Mouse (Mus musculus) adrenal gland (tissue): ENCODE measurements at regions not wholly inside any gene's neighbourhood (a gene's known extent, or its start where the extent isn't known, plus 50 kb on each side); places are given as distances from the start of the nearest gene placed in this dataset.

ENCODE experiments used
- intact Hi-C: fragments of 180-260 bp; cut with DNase I; formaldehyde crosslinking; loops from one replicate; pipeline ENCODE4 v1.15.1; 2025

DNA sequence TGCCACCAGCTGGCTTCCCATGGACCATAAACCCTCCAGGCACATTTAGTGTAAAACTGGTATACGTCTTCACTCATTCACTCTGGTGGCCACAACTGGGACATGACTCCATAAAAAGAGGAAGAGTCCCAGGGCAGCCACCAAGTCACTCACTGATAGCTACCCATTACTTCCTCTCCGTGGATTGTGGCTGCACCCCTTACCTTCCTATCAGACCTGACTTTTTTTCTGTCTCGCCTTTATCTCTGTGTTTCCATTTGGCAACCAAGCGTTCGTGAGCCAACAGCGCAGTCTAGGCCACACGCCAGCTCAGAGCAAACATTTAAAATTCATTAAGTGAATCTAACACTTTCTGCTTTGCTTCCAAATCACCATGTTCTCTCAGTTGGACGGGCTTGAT, 53.9 kb upstream of the Slc44a1 start:
- intact Hi-C loops = no loop called here

- intact Hi-C loops = loop anchor here (5.0 kb wide), 2 partner anchors 68 to 208 kb away; no protein-coding TSS in a partner anchor
Measured at GRCm38 (mm10) chr4:53384761-53385160, 55.5 kb upstream of the Slc44a1 start.

DNA sequence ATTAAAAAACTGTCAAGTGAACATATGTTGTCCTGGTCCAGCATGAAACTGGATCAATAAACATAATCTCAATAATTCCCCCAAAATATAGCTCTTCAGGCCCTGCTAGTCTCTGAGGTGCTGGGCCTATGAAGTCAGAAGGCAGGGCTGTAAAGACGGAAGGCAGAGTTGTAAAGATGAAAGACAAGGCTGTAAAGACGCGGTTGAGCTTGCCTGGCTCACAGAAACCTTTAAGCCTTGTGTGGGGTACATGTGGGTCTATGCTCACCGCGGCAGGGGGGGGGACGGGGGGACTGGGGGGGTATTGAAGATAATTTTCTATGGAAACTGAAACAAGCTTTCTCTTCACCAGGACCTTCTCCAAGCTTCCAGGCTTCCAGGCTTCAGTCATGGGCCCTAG, 56.1 kb upstream of the Slc44a1 start:
- intact Hi-C loops = loop anchor here (5.0 kb wide), 2 partner anchors 68 to 208 kb away; no protein-coding TSS in a partner anchor

DNA sequence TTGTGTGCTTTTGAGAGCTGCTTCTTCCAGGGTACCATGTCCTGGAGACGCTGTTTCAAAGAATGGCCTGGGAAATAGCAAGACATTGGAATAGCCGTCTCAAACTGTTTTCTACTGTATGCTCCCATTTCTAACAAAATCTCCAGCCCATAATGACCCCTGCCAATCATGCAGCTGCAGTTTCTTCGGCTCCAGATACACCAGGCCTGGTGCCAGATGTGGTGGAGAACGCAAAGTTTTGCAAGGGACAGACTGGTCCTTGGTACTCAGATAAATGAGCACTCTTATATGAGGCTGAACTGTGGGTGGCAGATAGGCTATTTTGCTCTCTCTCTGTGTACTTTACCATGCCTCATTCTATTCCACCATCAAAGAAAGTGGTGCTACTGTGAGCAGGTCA, 58.2 kb upstream of the Slc44a1 start:
- intact Hi-C loops = loop anchor here (5.0 kb wide), 2 partner anchors 70 to 210 kb away; no protein-coding TSS in a partner anchor

DNA sequence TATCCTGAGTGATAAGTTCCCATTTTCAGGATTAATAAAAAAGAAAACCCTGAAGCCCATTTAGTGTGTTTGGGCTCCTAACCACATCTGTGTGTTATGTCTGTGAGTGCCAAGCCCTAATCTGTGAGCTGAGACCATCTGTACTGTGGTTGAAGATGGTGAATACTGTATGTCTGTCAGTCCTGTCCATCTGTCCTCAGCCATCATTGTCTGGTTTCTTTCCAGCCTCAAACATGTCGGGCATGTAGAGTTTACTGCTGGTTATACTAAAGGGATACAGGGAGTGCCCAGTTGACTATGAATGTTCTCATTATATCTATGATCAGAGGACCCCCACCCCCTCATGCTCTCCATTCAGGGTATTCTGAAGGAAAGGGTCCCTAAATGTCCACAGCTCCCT, 60.4 kb upstream of the Slc44a1 start:
- intact Hi-C loops = loop anchor here (5.0 kb wide), 2 partner anchors 72 to 212 kb away; no protein-coding TSS in a partner anchor

- intact Hi-C loops = no loop called here
Measured at GRCm38 (mm10) chr4:53376995-53377394, 63.2 kb upstream of the Slc44a1 start.

- intact Hi-C loops = no loop called here
Measured at GRCm38 (mm10) chr4:53356374-53356773, 83.8 kb upstream of the Slc44a1 start.

DNA sequence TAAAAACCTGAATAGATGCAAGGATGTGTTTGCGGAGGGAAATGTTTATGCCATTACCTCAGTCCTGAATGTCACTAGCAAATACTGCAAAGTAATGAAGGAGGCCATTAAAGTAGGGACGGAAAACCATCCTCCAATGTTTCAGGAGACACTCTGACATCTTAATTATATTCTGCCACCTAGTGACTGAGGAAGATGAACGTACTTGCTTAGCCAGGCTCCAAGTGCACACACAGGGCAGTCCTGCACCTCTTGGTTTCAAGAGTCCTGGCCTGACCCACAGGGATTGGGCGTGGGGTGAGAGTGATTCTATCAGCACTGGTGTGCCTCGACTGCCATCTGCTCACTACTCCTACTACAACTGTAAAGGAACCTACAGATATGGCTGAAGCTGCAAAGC, 85.3 kb upstream of the Slc44a1 start:
- intact Hi-C loops = loop anchor here (2.0 to 5.0 kb wide), 3 partner anchors 93 to 244 kb away; partner anchors contain the start of gene Abca1

DNA sequence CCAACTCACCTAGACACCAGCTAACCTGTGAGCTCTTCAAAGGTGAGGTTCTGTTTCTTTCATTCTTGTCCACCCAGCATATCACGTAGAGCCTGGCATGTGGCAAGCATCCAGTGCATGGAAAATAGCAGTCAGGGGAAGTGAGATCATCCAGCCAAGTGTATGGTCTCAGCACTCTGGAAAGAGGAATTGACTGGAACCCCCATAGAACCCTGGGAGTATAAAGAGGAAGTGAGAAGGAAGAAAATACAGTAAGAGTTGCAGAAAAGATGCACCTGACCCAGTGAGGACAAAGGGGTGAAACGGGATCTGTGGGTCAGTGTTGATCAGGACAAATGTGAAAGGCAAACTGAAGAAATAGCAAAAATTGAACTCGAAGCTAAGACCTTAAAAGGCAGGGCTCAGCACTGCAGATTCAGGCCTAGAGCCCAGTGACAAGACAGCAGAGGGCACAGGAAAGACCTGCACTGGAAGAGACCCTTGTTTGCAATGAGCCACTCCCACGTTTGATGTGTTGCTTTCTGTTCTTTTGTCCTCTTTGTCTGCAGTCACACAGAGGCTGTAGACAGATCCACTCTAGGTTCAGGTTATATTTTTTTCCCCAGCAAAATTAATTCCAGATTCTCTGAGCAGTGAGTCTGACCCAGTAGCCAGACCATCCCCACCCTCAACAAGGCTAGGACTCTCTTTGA, 86.7 kb upstream of the Slc44a1 start:
- intact Hi-C loops = loop anchor here (2.0 to 5.0 kb wide), 3 partner anchors 91 to 243 kb away; partner anchors contain the start of gene Abca1

- intact Hi-C loops = loop anchor here (5.0 kb wide), 1 partner anchor 89 kb away; no protein-coding TSS in a partner anchor
Measured at GRCm38 (mm10) chr4:53351104-53351607, 89.1 kb upstream of the Slc44a1 start.

- intact Hi-C loops = no loop called here
Measured at GRCm38 (mm10) chr4:53345346-53345745, 94.9 kb upstream of the Slc44a1 start.

- intact Hi-C loops = no loop called here
Measured at GRCm38 (mm10) chr4:53344546-53344945, 95.7 kb upstream of the Slc44a1 start.

GRCm38 (mm10) chr4:53341181-53341580, 99.0 kb upstream of the Slc44a1 start:
- intact Hi-C loops = no loop called here

DNA sequence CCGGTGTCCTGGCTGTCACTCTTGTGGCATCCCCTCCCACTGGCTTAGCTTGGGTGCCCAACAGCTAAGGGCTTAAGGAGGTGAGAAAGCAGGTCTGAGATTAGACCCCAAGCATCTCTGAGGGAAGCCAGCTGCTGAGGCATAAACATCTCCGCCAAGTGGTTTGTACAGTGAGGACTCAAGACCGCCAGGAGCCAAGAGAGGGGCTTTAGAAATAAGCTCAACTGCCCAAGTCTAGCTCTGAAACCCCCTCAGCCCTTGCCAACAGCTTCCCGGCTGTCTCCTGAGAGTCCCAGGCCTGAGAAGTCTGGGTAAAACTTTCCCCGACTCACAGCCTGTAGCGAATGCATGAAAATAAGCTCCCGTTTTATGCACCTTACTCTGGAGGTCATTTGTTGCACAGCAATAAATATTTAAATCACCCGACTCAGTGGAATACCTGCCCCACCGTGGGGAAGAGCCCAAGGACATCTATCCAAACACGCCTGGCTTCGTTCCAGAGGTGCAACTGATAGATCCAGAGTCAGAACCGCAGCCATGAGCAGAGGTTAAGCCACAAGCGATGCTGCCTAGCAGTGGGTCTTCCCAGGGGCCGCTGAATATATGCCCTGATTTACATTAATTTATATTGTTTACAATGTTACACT, 100.1 kb upstream of the Slc44a1 start:
- intact Hi-C loops = no loop called here

DNA sequence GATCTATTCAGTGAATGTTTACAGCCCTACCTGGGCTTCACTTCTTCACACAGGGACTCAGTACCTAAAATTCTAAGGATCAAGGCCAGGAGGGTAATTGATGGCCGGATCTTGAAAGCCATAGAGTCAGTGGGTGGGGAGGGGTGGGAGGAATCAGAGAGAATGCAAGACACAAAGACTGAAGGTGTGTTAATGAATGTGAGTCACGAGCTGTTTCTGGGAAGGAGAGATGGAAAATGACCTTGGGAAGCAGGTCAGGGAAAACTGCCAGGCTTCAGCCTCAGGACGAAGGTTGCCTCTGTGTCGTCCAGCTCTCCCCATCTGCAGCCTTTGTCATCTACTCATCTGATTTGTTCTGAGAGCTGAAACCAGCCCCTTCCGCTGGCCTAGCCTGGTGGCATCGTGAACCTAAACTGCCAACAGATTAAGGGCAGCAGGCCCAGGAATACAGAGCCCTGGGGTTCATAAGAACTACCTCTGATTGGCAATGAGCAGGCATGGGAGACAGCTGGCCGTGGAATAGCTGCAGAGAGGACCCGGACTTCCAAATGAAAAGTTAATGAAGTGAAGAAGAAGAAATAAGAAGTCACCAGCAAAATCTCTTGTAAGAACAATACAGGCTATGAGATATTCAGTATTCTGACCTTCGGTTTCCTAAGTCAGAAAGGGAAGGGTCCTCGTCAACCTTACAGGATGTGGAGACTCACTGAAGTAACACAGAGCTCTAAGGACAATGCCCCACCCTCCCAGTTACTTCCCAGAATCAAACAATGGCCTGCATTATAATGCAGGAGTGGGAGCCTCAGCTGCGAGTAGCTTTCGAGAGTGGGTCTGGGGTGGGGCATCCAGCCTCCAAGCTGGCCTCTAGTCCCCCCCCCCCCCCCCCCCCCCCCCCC, 100.8 kb upstream of the Slc44a1 start:
- intact Hi-C loops = loop anchor here (5.0 kb wide), 1 partner anchor 77 kb away; no protein-coding TSS in a partner anchor

DNA sequence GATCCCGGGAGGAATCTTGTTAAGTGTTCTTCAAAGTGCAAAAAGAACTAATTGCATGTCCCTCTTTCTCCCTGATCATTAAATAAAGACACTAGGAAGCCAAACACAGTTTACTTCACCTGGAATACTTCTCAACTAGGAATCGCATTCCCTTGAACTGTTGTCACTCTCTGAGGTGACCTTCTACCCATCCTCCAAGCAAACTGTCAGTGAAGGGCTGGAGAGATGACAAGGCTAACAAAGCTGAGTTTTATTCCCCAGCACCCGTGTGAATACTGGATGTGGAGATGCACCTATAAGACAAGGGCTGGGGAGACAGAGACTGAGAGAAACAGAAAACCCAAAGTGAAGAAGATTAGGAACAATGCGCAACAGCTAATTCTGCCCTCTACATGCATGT, 101.7 kb upstream of the Slc44a1 start:
- intact Hi-C loops = loop anchor here (5.0 kb wide), 1 partner anchor 76 kb away; no protein-coding TSS in a partner anchor

DNA sequence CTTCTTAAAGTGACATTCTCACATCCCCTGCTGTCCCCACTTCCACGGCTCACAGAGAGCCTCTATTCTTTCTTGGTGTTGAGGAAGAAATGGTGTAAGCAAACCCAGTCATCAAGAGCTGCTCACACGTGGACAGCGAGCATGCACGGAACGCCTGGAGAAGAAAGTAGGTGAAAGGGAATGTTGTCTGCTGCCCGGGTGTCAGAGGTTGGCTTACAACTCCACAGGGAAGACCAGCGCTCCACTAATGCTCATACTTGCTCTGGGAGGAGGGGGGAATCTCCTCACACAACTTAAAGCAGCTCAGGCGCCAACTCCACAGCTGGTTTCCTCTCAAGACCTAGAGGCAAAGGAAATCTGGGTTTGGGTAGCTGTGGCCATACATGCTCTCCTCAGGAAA, 102.4 kb upstream of the Slc44a1 start:
- intact Hi-C loops = loop anchor here (5.0 kb wide), 1 partner anchor 75 kb away; no protein-coding TSS in a partner anchor

DNA sequence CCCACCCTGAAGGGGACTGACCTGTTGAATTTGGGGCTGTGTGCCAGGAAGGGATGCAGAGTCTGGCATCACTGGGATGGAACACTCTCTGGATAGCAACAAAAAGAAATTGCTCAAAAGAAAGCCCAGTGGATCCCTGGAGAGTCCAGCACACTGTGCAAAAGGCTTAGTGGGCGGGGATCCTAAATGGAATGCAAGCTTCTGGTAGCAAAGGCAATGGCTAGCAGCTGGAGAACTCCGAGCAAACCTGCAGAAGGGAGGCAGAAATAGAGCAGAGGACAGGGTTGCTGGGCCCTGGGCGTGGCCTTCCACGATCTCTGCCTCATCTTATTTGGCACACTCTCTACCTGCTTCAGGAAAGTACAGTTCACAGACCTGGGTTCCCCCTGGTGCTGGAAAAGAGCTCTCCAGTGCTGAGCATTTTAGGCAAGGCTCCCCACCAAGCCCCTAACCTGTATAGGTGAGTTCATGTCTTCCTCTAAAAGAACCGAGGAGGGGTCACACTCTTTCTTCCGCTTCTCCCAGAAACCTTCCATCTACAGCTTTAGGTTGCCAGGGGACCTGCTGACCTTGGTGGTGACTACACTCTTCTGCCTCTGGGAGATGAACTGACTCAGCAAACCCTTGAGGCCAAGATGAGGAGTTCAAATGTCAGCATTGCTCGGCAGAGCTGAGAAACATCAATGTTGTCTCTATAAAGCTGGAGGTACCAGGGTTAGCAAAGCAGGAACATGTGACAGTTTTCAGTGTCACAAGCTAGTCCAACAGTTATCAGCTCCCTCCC, 112.6 kb upstream of the Slc44a1 start:
- intact Hi-C loops = no loop called here

- intact Hi-C loops = no loop called here
Measured at GRCm38 (mm10) chr4:53323838-53324237, 116.4 kb upstream of the Slc44a1 start.

- intact Hi-C loops = no loop called here
Measured at GRCm38 (mm10) chr4:53323195-53323594, 117.0 kb upstream of the Slc44a1 start.
